Mouse (Mus musculus) urinary bladder, postnatal 4 days (tissue): Measurements from ENCODE around the gene Gcc1.

Source experiments
- DNase-seq, 2 experiments: peaks; one replicate each; pipeline ENCODE4 v3.0.0; 2021 to 2022; ENCODE audit warnings: low spot score in 2 of 2

Gene Gcc1

DNA sequence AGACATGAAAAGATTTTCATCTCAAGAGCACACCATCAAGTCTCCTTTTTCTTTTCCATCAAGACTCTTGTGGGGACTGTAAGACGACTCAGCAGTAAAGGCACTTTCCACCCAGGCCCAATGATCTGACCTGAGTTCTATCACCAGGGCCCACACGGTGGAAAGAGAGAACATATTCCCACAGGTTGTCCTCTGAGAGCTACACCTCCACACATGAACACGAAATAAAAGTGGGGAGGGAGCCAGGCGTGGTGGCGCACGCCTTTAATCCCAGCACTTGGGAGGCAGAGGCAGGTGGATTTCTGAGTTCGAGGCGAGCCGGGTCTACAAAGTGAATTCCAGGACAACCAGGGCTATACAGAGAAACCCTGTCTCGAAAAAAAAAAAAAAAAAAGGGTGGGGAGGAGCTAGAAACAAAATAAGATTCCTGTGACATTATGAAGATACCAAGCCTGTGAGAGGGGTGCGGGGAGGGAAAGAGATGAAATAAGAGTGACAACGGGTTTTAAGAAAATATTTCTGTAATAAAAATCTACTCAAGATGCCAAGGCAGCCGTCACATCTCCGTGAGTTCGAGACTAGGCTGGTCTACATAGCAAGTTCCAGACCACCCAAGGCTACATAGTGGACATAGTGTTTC lies 5.4 kb downstream of the Gcc1 start:
- no peak for DNase-seq

DNA sequence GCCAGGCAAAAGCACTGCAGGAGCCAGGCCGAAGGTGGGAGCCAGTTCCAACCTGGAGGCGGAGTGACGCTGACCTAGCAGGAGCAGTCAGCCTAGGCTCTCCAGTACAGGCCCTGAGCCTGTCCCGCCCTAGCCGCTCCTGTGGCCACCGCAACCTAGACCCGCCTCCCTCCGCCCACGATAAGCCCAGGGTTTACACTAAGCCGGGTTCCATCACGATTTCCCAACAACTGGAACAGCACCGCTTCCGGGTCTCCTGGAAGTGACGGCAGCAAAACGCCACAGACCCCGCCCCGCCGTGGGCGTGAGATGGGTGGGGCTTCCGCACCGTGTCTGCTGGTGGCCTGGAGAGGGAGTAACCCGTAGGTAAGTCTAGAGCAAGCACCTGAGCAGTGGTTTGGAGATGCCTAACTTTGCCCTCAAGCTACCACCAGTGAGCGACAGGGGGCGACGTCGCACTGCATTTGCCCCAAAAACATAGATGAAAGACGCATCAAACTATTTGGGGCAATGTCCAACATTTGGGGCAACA lies 6.7 kb downstream of the Gcc1 start:
- peak; percentile 93 to 94 for DNase-seq

DNA sequence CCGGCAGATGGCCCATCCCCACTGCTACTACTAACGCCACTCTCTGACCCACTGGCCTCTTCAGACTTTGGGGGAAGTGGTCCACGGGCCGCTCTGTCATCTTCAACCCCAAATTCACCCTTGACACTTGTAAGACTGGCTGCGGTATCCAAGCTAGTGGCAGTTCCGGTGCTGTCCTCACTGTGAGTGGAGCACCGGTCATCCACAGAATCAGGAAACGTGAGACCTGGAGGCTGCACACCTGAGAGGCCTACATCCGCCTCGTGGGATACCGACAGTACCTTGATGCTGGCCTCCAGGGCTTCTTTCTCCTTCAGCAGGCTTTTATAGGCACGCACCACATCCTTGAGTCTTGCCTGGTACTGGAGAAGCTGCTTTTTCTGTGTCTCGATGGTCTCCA lies 7.3 kb downstream of the Gcc1 start:
- no peak for DNase-seq

DNA sequence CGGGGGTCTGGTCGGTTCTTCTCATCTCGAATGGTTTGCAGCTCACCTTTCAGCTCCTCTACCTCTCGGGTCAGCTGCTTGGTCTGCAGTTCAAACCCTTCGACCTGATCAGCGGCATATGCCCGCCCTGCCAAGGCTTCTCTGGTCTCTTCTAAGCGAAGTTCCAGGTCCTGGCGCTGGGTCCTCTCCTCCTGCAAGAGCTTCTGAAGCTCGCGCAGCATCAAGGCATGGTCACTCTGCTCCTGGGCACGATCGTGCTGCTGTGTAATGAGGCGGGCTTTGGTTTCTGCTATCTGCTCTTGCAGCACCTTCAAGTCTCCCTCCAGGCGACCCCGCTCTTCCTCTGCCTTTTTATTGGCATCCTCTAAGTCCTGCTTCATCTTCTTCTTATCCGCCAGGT lies 7.8 kb downstream of the Gcc1 start:
- DNase-seq, result no peak

DNA sequence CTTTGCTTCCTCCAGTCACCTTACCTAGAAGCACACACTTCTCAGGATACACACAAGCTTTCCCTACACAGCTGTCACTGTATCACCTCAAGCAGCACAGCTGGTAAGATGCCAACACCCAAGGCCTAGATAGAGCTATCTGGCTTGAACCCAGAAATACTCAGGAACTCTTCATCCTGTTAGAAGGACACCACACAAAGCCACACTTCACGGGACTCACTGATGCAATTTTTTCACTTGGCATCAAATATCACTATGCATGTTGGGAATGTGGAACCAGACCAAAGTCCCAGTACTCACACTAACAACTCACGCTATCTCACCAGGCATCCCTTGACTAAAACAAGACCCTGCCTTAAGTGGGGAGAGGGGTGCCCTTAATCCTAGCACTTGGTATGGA lies 8.5 kb downstream of the Gcc1 start:
- no peak for DNase-seq

DNA sequence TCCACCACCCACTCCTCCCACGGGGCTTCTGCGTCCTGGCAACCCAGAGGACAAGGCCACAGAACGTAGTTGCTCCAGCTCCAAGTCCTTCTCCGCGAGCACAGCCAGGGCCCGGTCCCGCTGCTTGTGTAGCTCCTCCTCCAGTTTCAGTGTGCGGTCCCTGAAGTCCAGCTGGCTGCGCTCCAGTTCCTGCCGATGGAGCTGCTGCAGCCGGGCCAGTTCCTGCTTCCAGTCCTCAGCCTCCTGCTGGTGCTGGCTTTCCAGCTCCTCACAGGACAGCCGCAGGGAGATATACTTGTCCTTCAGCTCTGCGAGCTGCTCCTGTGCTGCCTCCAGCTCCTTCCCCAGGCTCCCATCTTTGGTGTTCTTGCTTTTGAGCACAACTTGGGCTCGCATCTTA lies 9.7 kb downstream of the Gcc1 start:
- DNase-seq, result peak; percentile 73 to 86

DNA sequence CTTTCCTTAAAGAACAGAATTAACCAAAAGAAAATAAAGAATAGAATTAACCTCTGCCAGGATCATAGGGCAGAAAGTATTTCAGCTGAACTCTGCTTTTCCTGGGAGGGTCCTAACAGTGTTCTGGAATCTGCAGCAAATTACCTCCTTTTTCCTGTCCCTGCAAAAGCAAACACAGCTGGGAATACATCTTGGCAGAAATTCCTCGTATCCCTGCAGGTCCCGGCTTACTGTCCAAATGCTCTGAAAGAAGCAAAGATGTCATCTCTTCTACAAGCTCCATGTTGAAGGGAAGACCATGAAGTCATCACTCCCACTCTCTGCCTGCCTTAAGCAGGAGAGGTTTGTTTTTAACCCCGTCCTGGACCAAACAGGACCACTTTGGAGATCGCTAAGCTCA lies 11.2 kb downstream of the Gcc1 start:
- DNase-seq, result no peak

DNA sequence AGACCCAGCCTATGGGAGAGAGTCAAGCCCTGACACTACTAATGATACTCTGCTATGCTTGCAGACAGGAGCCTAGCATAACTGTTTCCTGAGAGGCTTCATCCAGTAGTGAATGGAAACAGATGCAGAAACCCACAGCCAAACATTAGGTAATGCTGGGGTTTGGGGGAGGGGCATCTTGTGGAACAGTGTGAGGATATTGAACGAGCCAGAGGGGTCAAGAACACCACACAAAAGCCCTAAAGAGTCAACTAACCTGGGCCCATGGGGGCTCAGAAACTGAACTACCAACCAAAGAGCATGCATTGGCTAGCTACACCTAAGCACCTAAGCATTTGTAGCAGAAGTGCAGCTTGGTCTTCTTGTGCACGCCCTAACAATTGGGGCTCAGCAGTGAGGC lies 17.0 kb downstream of the Gcc1 start:
- DNase-seq, result no peak

DNA sequence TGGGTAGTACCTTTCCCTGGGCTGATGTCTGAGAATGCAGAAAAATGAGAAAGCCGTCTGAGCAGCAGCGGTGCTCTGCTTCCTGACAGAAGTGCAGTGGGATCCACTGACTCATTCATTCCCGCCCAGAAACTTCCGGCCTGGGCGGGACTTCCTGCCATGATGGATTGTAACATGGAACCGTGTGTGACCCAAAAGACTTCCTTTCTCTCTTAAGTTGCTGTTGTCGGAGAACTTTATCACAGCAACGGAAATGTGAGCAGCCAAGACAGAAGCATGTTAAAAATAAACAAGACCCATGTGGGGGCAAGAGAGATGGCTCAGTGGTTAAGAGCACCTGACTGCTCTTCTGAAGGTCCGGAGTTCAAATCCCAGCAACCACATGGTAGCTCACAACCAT lies 18.1 kb downstream of the Gcc1 start:
- no peak for DNase-seq

DNA sequence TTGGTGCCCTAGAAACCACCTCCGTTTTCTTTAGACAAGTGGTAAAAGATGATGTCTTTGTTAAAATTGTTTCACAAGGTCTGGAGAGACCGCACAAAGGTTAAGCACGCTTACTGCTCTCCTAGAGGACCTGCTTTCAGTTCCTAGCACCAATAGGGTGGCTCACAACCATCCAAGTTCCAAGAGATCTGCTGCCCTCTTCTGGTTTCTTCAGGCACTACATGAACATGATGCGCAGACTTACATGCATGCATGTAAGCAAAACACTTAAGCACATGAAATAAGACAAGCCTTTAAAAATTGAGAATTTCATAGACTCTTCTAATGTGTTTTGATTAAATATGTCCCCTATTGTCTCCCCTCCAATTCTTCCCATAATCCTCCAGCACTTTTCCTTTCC lies 28.4 kb downstream of the Gcc1 start:
- no peak for DNase-seq

DNA sequence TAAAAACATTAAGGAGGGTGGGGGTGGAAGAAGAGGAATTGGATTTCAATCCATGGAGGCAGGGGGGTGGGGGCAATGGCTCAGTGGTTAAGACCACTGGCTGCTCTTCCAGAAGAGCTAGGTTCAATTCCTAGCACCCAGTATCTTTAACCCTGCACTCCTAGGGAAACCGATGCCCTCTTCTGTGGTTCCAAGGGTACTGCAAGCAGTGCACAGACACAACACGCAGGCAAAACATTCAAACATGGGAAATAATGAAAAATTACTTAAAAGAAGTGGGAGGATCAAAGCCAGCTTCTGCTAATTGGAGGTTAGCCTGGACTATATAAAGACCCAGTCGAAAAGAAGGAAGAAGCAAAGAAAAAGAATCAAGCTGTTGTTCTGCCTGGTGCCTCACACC lies 29.5 kb downstream of the Gcc1 start:
- no peak for DNase-seq

DNA sequence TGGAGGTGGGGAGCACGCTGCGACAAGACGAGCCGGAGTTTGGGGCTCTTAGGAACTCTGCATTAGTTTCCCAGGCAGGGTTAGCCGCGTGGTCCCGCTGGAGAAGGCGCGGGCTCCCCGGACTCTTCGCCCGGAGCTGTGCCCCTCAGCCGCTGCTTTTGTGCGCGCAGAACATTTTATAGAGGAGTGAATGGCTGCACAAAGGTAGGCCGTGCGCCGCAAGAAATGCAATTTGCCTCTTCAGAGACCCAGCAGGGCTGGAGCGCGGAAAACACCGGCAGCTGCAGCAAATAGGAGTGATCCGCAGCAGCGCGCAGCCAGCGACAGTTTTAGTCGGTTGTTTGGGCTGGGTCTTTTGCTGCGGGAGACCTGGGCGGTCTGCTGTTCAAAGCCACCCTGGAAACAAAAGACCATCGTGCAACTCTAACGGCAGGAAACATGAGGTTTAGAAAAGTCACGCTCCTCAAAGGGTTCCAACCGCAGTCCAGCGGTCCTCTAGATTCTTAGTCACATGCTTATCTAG lies 30.4 kb downstream of the Gcc1 start, which contains the start of gene Zfp800:
TSS of gene Zfp800 (minus strand) at position 325 of the 523 bp plus-strand sequence.
- DNase-seq, result no peak

DNA sequence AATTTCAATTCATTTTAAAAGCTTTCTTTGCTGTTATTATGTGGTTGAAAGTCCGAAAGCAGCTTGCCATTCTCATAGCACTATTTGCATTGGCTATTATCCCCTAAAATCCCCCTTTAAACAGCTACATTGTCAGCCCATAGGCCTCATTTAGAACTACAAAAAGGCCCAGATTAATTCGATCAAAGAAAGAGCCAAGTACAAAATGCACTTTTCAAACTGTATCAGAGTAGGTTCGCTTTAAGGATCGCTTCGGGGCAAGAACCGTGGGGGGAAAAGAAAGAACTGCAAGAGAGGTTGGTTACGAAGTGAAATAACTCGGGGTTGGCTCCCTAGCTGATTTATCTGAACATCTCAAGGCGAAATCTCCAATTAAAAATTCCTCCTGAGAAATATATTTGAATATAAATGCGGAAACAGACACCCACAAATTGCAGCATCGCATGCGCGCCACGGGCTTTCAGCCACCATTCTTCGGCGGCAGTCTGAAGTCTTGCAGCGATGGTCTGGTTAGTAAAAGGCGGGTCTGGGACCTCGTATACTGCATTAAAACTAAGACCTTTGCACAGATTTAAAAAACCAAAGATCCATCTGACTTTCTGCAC lies 31.2 kb downstream of the Gcc1 start:
- DNase-seq, result no peak

DNA sequence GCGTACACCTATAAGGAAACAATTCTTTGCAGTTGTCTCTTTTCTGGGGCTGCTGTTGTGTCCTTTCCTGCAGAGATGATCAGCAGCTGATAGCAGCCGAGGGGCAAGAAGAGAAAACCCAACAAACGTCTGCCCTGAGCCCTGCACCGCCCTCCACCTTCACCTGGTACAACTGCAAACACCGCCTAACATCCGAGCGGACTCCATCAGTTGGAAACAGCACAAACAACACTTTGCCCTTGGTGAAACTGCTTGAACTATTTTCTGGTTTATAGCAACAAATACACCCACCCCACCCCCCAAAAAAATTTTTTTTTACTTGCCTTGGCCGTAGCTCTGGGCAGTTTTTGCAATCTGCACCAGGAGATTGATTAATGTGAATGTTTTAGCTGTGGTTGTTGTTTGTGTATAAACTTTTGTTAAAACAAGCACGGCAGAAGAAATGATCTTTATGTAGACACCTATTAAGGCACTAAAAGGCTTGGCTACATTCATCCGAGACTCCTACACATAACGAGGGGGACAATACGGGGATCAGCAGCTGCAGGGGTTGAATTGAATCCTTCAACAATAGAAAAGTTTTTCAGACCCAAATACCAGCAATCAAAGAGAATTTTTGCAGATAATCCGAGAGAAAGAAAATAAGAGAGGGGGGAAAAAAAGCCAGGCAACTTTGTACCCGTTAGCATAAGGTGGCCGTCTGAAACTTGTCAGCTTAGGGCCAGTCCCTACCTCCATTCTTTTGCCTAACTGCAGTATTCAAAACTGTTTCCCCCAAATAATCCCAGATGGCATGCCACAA lies 31.9 kb downstream of the Gcc1 start:
- no peak for DNase-seq

DNA sequence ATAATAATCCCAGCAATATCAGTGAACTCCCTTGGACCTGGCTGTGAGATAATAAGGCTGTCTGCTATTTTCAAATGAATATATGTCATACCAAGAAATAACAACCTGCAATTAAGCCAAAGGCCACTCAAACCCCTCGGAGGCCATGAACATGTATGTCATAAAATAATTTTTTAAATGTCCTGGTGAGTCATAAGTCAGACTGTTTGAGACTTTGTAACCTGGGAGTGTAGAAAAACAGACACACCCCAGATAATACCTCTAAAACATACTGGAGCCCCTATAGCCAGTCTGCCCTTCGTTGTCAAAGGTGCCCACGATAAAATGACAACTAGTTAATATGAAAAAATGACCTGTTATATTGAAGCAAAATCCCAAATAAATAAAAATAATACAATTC lies 39.2 kb downstream of the Gcc1 start:
- no peak for DNase-seq

DNA sequence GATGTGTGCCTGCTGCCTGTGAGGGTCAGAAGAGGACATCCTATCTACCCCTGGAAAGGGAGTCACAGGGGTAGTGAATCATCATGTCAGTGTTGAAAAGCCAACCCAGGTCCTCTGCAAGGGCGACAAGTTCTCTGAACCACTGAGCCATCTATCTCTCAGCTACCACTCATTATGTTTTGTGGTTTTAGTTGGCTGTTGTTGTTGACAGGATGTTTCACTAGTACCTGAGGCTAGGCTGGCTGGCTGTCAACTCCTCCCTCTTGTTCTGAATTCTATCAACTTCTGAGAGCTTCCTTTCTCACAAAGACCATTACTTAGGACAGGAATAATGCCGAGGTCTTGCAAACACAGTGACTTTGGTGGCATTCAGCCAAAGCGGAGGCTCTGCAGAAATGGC lies 43.0 kb downstream of the Gcc1 start:
- no peak for DNase-seq

DNA sequence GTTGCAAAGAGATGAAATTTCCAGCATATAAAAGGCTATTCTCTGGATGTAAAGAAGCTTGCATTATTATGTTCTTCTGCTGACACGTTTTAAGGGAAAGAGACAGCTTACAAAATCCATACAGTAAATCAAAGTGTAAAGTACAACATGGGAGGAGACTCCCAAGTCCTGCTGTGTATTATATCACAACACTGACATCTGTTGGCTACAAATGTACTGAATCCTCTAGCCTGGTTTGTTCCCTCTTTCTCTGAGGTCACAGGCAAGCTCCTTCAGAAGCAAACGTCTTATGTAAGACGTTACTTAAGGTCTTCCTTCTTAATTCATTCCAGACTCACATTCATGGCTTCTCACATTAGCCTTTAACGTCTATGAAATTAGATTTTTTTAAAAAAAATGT lies 46.2 kb downstream of the Gcc1 start:
- DNase-seq, result no peak

DNA sequence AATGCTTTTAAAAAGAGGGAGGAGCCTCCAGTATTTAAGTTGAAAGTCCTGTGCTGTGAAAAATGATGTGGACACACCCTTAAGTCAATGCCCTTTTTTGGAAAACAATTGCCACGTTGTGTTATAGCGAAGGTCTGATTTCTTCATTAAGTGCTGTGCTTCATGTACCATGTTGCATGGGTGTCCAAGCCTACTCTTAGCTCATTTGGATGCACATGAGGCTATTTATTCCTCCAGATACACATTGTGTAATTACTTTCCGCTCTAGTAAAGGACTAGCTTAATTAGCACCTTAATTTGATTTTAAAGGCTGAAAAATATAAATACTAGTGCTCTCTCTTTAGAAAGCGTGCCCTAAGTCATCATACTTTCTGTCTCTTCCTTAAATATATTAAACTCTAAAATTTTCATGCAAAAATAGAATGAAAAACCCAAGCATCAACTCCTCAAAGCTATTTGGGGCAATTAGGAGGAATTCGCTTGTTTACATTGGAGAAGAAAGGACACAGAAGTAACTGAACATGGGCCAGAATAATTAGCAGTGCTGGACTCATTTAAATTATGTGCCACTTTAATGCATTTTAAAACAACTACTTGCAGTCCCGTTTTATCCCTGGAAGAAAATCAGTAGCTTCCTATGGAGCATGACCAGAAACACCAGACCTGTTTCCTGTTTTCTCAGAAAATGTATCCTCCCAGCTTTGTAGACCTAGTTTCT lies 58.1 kb downstream of the Gcc1 start:
- no peak for DNase-seq

DNA sequence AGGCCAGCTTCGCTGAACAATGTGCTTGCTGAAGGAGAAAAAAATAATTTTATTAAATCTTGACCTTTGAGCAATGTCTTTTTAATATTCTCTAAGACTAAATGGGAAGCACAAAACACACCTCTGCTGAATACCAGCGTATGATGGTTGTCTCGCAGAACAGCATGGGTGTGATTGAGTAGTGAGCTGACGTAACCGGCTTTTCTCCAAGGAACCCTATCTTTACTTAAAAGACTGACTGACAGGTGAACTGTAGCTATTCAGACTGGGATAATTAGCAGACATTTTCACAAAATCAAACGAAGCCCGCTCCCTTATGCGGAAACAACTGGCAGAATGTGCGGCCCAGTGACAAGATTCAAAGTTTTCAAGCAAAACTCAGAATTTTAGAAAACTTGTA lies 60.6 kb downstream of the Gcc1 start:
- DNase-seq, result no peak
